Mouse (Mus musculus): Measurements from ENCODE around the gene Ifna7.

GRCm38 (mm10) chr4:88845334-88845733 is 29.3 kb downstream of the Ifna7 start:
- TF ChIP-seq CTCF (conservative IDR thresholded peaks at IDR 0.05; ENCODE audit: insufficient read depth, insufficient read length, low read depth, low read length): no peak
- TF ChIP-seq POLR2A (IDR thresholded peaks at IDR 0.05; ENCODE audit: low read depth, low read length): no peak

All from kidney, adult 2 months (tissue).